Mouse (Mus musculus) megakaryocyte, embryonic 14.5 days (primary cell): ENCODE data around the gene Hsdl2.

Source experiments
- FLI1 ChIP-seq: IDR thresholded peaks from 2 replicates; pipeline ENCODE4 v1.6.1; 2012; ENCODE audit warnings: low read length, inconsistent platforms, mixed read lengths
- GATA1 ChIP-seq: IDR thresholded peaks from 3 replicates; pipeline ENCODE4 v1.6.1; 2012; ENCODE audit warnings: mixed read lengths, low read length, inconsistent platforms, borderline replicate concordance

- TF ChIP-seq GATA1 (no peak), FLI1 (no peak)
These were observed 11.8 kb upstream of the Hsdl2 start for GRCm38 (mm10) chr4:59569538-59569937.
